Mouse (Mus musculus): ENCODE data around the gene Ank3.

DNA sequence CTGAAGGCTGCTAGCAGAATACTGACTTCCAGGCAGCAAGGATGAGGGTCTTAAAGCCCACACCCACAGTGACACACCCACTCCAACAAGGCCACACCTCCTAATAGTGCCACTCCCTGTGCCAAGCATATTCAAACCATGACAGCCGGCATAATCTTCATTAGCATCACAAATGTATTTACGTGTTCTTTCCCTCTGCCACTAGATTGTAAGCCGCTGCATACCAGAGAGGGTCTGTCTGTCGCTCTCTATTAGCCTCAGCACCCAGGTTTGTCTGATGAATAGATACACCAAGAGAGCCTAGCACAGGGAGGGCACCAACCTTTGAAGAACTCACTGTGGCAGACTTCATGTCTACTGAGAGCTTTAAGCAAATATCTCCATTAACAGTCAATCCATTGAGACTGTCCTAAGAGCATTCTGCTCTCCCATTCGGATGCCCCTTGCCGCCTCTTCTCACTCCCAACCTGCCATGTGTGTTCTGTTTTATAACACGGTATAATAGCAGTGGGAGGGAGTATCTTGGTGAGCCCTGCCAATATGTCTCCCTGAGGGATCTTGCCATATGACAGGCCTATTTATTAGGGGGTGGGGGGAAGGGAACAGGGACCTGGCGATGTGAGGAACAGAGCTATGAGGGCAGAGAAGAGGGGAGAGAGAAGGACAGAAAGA lies 668.1 kb downstream of the Ank3 start:
- TF ChIP-seq CTCF (IDR thresholded peaks at IDR 0.05 in 2 of 3, conservative IDR thresholded peaks at IDR 0.05 in 1 of 3; ENCODE audit: control insufficient read depth in 1 of 3, insufficient read depth in 1 of 3, low read depth in 2 of 3, low read length in 3 of 3, poor library complexity in 1 of 3, severe bottlenecking in 1 of 3) (no peak), EP300 (IDR thresholded peaks at IDR 0.05; ENCODE audit: low read depth in 1 of 2, low read length in 2 of 2) (no peak), USF1 (IDR thresholded peaks at IDR 0.05; ENCODE audit: low read depth, low read length) (no peak), CHD1 (IDR thresholded peaks at IDR 0.05; ENCODE audit: low read depth, low read length) (no peak), MAZ (IDR thresholded peaks at IDR 0.05; ENCODE audit: low read depth, low read length) (no peak), JUND (IDR thresholded peaks at IDR 0.05; ENCODE audit: low read depth, low read length) (no peak), TAL1 (IDR thresholded peaks at IDR 0.05; ENCODE audit: low read length) (no peak)

Data from MEL (cell line).